Mouse (Mus musculus) forebrain, embryonic 13.5 days (tissue): ENCODE measurements at regions not wholly inside any gene's neighbourhood (a gene's known extent, or its start where the extent isn't known, plus 50 kb on each side); places are given as distances from the start of the nearest gene placed in this dataset.

ENCODE experiments used
- ATAC-seq: fragments of 200-750 bp; cut with Nextera tagmentation; 2 replicates; pipeline ENCODE4 v1.8.0; 2017
- H3K27ac ChIP-seq: fragments of 300-500 bp; sonication (generic); 2 replicates; pipeline ENCODE4 v1.5.1; 2015; ENCODE audit warnings: inconsistent platforms, mild to moderate bottlenecking, moderate library complexity
- H3K27me3 ChIP-seq: fragments of 300-500 bp; sonication (generic); 2 replicates; pipeline ENCODE4 v1.6.1; 2015; ENCODE audit warnings: mild to moderate bottlenecking, inconsistent platforms
- H3K36me3 ChIP-seq: fragments of 300-500 bp; sonication (generic); 2 replicates; pipeline ENCODE4 v1.6.1; 2015; ENCODE audit warnings: mild to moderate bottlenecking, inconsistent platforms; ENCODE audit not compliant: poor library complexity, severe bottlenecking
- H3K4me1 ChIP-seq: fragments of 300-500 bp; sonication (generic); 2 replicates; pipeline ENCODE4 v1.6.1; 2015; ENCODE audit warnings: inconsistent platforms
- H3K4me2 ChIP-seq: fragments of 300-500 bp; sonication (generic); 2 replicates; pipeline ENCODE4 v1.6.1; 2015; ENCODE audit warnings: inconsistent platforms, mild to moderate bottlenecking, moderate library complexity
- H3K4me3 ChIP-seq: fragments of 300-500 bp; sonication (generic); 2 replicates; pipeline ENCODE4 v1.5.1; 2015; ENCODE audit warnings: mild to moderate bottlenecking, inconsistent platforms
- H3K9ac ChIP-seq: fragments of 300-500 bp; sonication (generic); 2 replicates; pipeline ENCODE4 v1.6.1; 2015; ENCODE audit warnings: mild to moderate bottlenecking, inconsistent platforms
- H3K9me3 ChIP-seq: fragments of 300-500 bp; sonication (generic); replicated peaks from 2 replicates; pipeline ENCODE4 v1.6.1; 2016; ENCODE audit warnings: inconsistent platforms
- WGBS: fragments of 180-500 bp; shearing (Covaris S2); methylation state at CpG from one replicate; pipeline ENCODE4 v1.1.7; 2015; 5-methylcytosine and 5-hydroxymethylcytosine counted together

DNA sequence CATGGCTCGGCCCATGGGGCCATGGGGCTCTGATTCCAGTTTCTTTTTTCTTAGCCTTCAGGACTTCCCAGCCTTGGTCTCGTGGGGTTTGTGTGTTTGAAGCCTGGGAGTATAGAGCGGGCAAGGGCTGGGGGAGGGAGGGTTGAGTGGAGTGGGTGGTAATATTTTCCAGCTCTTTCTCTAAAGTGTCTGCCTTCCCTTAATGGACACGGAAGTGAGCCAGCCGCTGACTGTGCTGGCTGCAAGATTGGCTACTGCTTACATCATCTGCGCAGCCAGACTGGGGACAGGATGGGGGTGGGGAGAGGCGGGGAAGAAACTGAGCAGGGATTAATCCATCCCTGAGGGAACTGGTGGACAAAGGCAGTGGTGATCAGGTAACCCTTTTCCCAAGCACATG is 52.3 kb downstream of the Tnp1 start:
- Histone ChIP-seq H3K4me3 (no peak overlapping the region), H3K4me1 (peaks cover 7% of the 10 kb centered on the region), H3K27ac (no peak overlapping the region), H3K9me3 (no peaks in the 10 kb centered on the region), H3K36me3 (no peaks in the 10 kb centered on the region), H3K27me3 (no peaks in the 10 kb centered on the region), H3K4me2 (no peak overlapping the region), H3K9ac (no peak overlapping the region)
- peak; percentile 78 for ATAC-seq
- WGBS, result 22% methylated on average over 7 of the region's 7 CpGs

DNA sequence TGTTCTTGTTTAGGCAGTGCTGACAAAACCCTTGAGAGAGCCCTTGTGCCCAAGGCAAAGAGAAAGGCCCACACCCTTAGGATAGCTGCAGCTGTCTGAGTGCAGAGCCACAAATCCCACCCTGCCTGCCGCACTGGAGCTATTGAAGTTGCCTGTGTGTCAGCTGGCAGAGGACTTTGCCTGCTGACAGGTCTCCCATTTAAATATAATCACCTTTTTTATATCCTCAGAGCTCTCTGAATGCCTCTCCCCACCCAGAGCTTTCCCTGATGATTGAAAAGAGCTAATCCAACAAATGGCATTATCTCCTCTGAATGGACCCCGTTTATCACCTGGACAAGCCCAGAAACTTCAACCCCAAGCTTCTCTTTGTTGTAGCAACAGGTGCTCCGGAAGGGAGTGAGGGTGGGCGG is 55.5 kb downstream of the Tnp1 start:
- Histone ChIP-seq H3K9ac (no peak overlapping the region), H3K9me3 (no peaks in the 10 kb centered on the region), H3K36me3 (no peaks in the 10 kb centered on the region), H3K27ac (no peak overlapping the region), H3K4me1 (peaks cover 7% of the 10 kb centered on the region), H3K4me3 (no peak overlapping the region), H3K4me2 (no peak overlapping the region), H3K27me3 (no peaks in the 10 kb centered on the region)
- WGBS, result 4% methylated on average over 4 of the region's 4 CpGs
- no peak for ATAC-seq

GRCm38 (mm10) chr1:72955387-72955786 is 60.3 kb downstream of the Tnp1 start:
- WGBS, result 91% methylated on average over 2 of the region's 2 CpGs
- no peak for ATAC-seq
- Histone ChIP-seq H3K4me1 (no peaks in the 10 kb centered on the region), H3K36me3 (no peaks in the 10 kb centered on the region), H3K27me3 (no peaks in the 10 kb centered on the region), H3K9me3 (no peaks in the 10 kb centered on the region), H3K4me3 (no peak overlapping the region), H3K9ac (no peak overlapping the region), H3K4me2 (no peak overlapping the region), H3K27ac (no peak overlapping the region)

- WGBS, result 36% methylated on average over 6 of the region's 6 CpGs
- no peaks in the 10 kb centered on the region for H3K4me1 ChIP-seq
- no peak overlapping the region for H3K4me3 ChIP-seq
- H3K27me3 ChIP-seq, result no peaks in the 10 kb centered on the region
- H3K9me3 ChIP-seq, result no peaks in the 10 kb centered on the region
- H3K4me2 ChIP-seq, result no peak overlapping the region
- no peaks in the 10 kb centered on the region for H3K36me3 ChIP-seq
- no peak overlapping the region for H3K9ac ChIP-seq
- no peak overlapping the region for H3K27ac ChIP-seq
- no peak for ATAC-seq
These were observed 62.8 kb downstream of the Tnp1 start for GRCm38 (mm10) chr1:72952896-72953295.

- Histone ChIP-seq H3K4me3 (no peak overlapping the region), H3K27ac (no peak overlapping the region), H3K4me2 (no peak overlapping the region), H3K36me3 (no peaks in the 10 kb centered on the region), H3K9ac (no peak overlapping the region), H3K4me1 (no peaks in the 10 kb centered on the region), H3K9me3 (no peaks in the 10 kb centered on the region), H3K27me3 (no peaks in the 10 kb centered on the region)
- 78% methylated on average over 7 of the region's 7 CpGs for WGBS
- no peak for ATAC-seq
These were observed 63.9 kb downstream of the Tnp1 start for GRCm38 (mm10) chr1:72951802-72952201.

GRCm38 (mm10) chr1:72951365-72951764 is 64.3 kb downstream of the Tnp1 start:
- Histone ChIP-seq H3K4me1 (no peaks in the 10 kb centered on the region), H3K9ac (no peak overlapping the region), H3K4me3 (no peak overlapping the region), H3K36me3 (no peaks in the 10 kb centered on the region), H3K27ac (no peak overlapping the region), H3K9me3 (no peaks in the 10 kb centered on the region), H3K4me2 (no peak overlapping the region), H3K27me3 (peaks cover under 1% of the 10 kb centered on the region; the same call in 1 of the 2 replicates)
- 87% methylated on average over 7 of the region's 7 CpGs for WGBS
- ATAC-seq, result no peak

DNA sequence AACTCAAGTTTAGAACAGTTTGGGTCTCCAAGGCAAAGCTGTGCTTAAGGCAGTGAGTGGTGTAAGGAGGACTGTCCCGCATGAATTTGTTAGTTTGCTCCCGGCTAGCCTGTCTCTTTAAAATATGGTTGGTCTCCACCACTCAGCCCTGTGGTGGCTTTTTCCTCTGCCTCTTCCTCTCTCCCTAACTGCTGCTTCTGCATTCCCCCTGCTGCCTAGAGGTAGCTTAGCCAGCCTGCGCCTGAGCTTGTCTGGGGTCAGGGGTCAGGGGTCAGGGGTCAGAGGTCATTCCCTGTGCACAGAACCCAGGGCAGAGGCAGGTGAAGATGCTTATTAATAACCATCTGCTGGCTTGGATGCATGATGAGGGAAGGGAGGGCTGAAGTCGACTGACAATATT is 69.5 kb downstream of the Tnp1 start:
- Histone ChIP-seq H3K9me3 (no peaks in the 10 kb centered on the region), H3K4me1 (peaks cover 11% of the 10 kb centered on the region; the same call in 1 of the 2 replicates), H3K27me3 (peaks cover 3% of the 10 kb centered on the region; the same call in 1 of the 2 replicates), H3K27ac (no peak overlapping the region), H3K4me2 (no peak overlapping the region), H3K36me3 (no peaks in the 10 kb centered on the region), H3K9ac (no peak overlapping the region), H3K4me3 (no peak overlapping the region)
- 33% methylated on average over 4 of the region's 4 CpGs for WGBS
- no peak for ATAC-seq

- H3K9me3 ChIP-seq, result no peaks in the 10 kb centered on the region
- H3K4me2 ChIP-seq, result peak overlapping the region; percentile 46
- no peak overlapping the region for H3K27ac ChIP-seq
- H3K27me3 ChIP-seq, result peaks cover 3% of the 10 kb centered on the region; the same call in 1 of the 2 replicates
- ATAC-seq, result no peak
- H3K9ac ChIP-seq, result no peak overlapping the region
- 15% methylated on average over 9 of the region's 9 CpGs for WGBS
- H3K4me1 ChIP-seq, result peaks cover 11% of the 10 kb centered on the region; the same call in 1 of the 2 replicates
- no peak overlapping the region for H3K4me3 ChIP-seq
- H3K36me3 ChIP-seq, result no peaks in the 10 kb centered on the region
These were observed 70.0 kb downstream of the Tnp1 start for GRCm38 (mm10) chr1:72945750-72946102.

- no peak overlapping the region for H3K4me3 ChIP-seq
- ATAC-seq, result no peak
These were observed 70.4 kb upstream of the Igfbp5 start for GRCm38 (mm10) chr1:72944805-72945749.

DNA sequence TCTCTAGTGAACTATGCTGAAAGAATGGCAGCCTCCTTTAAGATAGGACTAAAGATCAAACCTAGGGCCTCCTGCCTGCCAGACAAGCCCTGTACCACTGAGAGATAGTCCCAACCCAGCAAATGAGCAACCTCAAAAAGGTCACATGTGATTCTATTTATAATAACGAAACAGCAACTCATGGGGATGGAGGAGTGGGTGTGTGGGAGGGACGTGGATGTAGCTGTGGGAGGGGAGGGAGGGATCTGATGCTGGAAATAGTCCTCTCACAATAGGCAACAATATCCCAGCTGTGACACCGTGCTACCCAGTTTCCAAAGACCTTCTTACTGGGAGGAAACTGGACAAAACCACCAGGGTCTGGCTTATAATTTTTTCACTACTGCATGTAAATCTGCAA is 69.5 kb upstream of the Igfbp5 start:
- Histone ChIP-seq H3K4me1 (peaks cover 11% of the 10 kb centered on the region; the same call in 1 of the 2 replicates), H3K9ac (no peak overlapping the region), H3K4me2 (no peak overlapping the region), H3K36me3 (no peaks in the 10 kb centered on the region), H3K27me3 (peaks cover 3% of the 10 kb centered on the region; the same call in 1 of the 2 replicates), H3K27ac (no peak overlapping the region), H3K4me3 (no peak overlapping the region), H3K9me3 (no peaks in the 10 kb centered on the region)
- no peak for ATAC-seq
- WGBS, result 32% methylated on average over 3 of the region's 3 CpGs

More at GRCm38 (mm10) chr1:72944805-72945749, 70.4 kb upstream of the Igfbp5 start:
- 7% methylated on average over 21 of the region's 21 CpGs for WGBS
- Histone ChIP-seq H3K4me1 (peaks cover 11% of the 10 kb centered on the region; the same call in 1 of the 2 replicates), H3K4me2 (peak overlapping the region; percentile 46), H3K9ac (no peak overlapping the region; the same call in 1 of the 2 replicates), H3K9me3 (no peaks in the 10 kb centered on the region), H3K27ac (no peak overlapping the region), H3K36me3 (no peaks in the 10 kb centered on the region), H3K27me3 (peaks cover 3% of the 10 kb centered on the region; the same call in 1 of the 2 replicates)

- Histone ChIP-seq H3K27me3 (peaks cover 3% of the 10 kb centered on the region; the same call in 1 of the 2 replicates), H3K4me1 (peaks cover 11% of the 10 kb centered on the region; the same call in 1 of the 2 replicates), H3K36me3 (no peaks in the 10 kb centered on the region), H3K9ac (no peak overlapping the region), H3K9me3 (no peaks in the 10 kb centered on the region), H3K4me2 (no peak overlapping the region), H3K4me3 (no peak overlapping the region), H3K27ac (no peak overlapping the region)
- no peak for ATAC-seq
- 77% methylated on average over 1 of the region's 1 CpGs for WGBS
These were observed 68.4 kb upstream of the Igfbp5 start for GRCm38 (mm10) chr1:72943082-72943481.

GRCm38 (mm10) chr1:72942351-72942750 is 67.7 kb upstream of the Igfbp5 start:
- ATAC-seq, result no peak
- 90% methylated on average over 9 of the region's 9 CpGs for WGBS
- Histone ChIP-seq H3K36me3 (no peaks in the 10 kb centered on the region), H3K27ac (no peak overlapping the region), H3K4me1 (peaks cover 11% of the 10 kb centered on the region; the same call in 1 of the 2 replicates), H3K4me2 (no peak overlapping the region), H3K9me3 (no peaks in the 10 kb centered on the region), H3K4me3 (no peak overlapping the region), H3K27me3 (peaks cover 3% of the 10 kb centered on the region; the same call in 1 of the 2 replicates), H3K9ac (no peak overlapping the region)
